Mouse (Mus musculus): ENCODE measurements around the gene Lpo. TPM values are rescaled to one million over a fixed set of nuclear protein-coding genes. Genes with fewer than 3 reads are reported as not detected.

Gene Lpo
- polyA plus RNA-seq, 1 experiment from 2014 or later, result 0.08 TPM

GRCm38 (mm10) chr11:87816707-87817442, 11.2 kb downstream of the Lpo start:
- peak overlapping the region; percentile 67 for H3K4me2 ChIP-seq (ENCODE audit: low read length)
- H3K4me3 ChIP-seq (ENCODE audit: low read depth, low read length), result peak overlapping the region; percentile 31
- no peak overlapping the region for H3K9ac ChIP-seq (ENCODE audit: low read length)
- no peak overlapping the region for H3K27ac ChIP-seq (ENCODE audit: low read depth)
- H3K9me3 ChIP-seq (ENCODE audit: control insufficient read depth, low read length), result no peaks in the 10 kb centered on the region
- ATAC-seq (replicated peaks; ENCODE audit: low FRiP score, low TSS enrichment, low read depth) (no peak), DNase-seq (ENCODE audit: low spot score) (peak; percentile 78)
- H3K4me1 ChIP-seq (replicated peaks; ENCODE audit: control insufficient read depth, insufficient read depth, low read length), result no peaks in the 10 kb centered on the region
- 4% methylated on average over 31 of the region's 31 CpGs for WGBS
- 0 out of 2 replicates have a peak, but pooled peaks cover 4% of the 10 kb centered on the region for H3K27me3 ChIP-seq (replicated peaks; ENCODE audit: control insufficient read depth, insufficient read depth, low read length)
- no peaks in the 10 kb centered on the region for H3K36me3 ChIP-seq (ENCODE audit: control insufficient read depth, insufficient read depth, low read length)

GRCm38 (mm10) chr11:87814831-87815230, 13.3 kb downstream of the Lpo start:
- no peak overlapping the region for H3K9ac ChIP-seq (ENCODE audit: low read length)
- H3K4me1 ChIP-seq (replicated peaks; ENCODE audit: control insufficient read depth, insufficient read depth, low read length), result no peaks in the 10 kb centered on the region
- no peak for DNase-seq (ENCODE audit: low spot score)
- ATAC-seq (replicated peaks; ENCODE audit: low FRiP score, low TSS enrichment, low read depth), result no peak
- no peak overlapping the region for H3K4me3 ChIP-seq (ENCODE audit: low read depth, low read length)
- no peak overlapping the region for H3K27ac ChIP-seq (ENCODE audit: low read depth)
- H3K36me3 ChIP-seq (ENCODE audit: control insufficient read depth, insufficient read depth, low read length), result no peaks in the 10 kb centered on the region
- 80% methylated on average over 8 of the region's 8 CpGs for WGBS
- H3K9me3 ChIP-seq (ENCODE audit: control insufficient read depth, low read length), result no peaks in the 10 kb centered on the region
- 0 out of 2 replicates have a peak, but pooled peaks cover 4% of the 10 kb centered on the region for H3K27me3 ChIP-seq (replicated peaks; ENCODE audit: control insufficient read depth, insufficient read depth, low read length)
- H3K4me2 ChIP-seq (ENCODE audit: low read length), result no peak overlapping the region

GRCm38 (mm10) chr11:87811396-87811795, 16.7 kb downstream of the Lpo start:
- H3K27ac ChIP-seq (ENCODE audit: low read depth), result no peak overlapping the region
- ATAC-seq (replicated peaks; ENCODE audit: low FRiP score, low TSS enrichment, low read depth) (no peak), DNase-seq (ENCODE audit: low spot score) (no peak)
- no peak overlapping the region for H3K4me3 ChIP-seq (ENCODE audit: low read depth, low read length)
- H3K4me1 ChIP-seq (replicated peaks; ENCODE audit: control insufficient read depth, insufficient read depth, low read length), result no peaks in the 10 kb centered on the region
- no peaks in the 10 kb centered on the region for H3K36me3 ChIP-seq (ENCODE audit: control insufficient read depth, insufficient read depth, low read length)
- WGBS, result 37% methylated on average over 4 of the region's 4 CpGs
- H3K4me2 ChIP-seq (ENCODE audit: low read length), result no peak overlapping the region
- H3K9me3 ChIP-seq (ENCODE audit: control insufficient read depth, low read length), result no peaks in the 10 kb centered on the region
- no peaks in the 10 kb centered on the region for H3K27me3 ChIP-seq (replicated peaks; ENCODE audit: control insufficient read depth, insufficient read depth, low read length)
- H3K9ac ChIP-seq (ENCODE audit: low read length), result no peak overlapping the region

GRCm38 (mm10) chr11:87808236-87808635, 19.9 kb downstream of the Lpo start:
- no peak overlapping the region for H3K27ac ChIP-seq (ENCODE audit: low read depth)
- no peaks in the 10 kb centered on the region for H3K36me3 ChIP-seq (ENCODE audit: control insufficient read depth, insufficient read depth, low read length)
- H3K4me2 ChIP-seq (ENCODE audit: low read length), result no peak overlapping the region
- H3K9ac ChIP-seq (ENCODE audit: low read length), result no peak overlapping the region
- no peak overlapping the region for H3K4me3 ChIP-seq (ENCODE audit: low read depth, low read length)
- DNase-seq (ENCODE audit: low spot score), result no peak
- 80% methylated on average over 7 of the region's 7 CpGs for WGBS
- no peaks in the 10 kb centered on the region for H3K9me3 ChIP-seq (ENCODE audit: control insufficient read depth, low read length)
- H3K27me3 ChIP-seq (replicated peaks; ENCODE audit: control insufficient read depth, insufficient read depth, low read length), result no peaks in the 10 kb centered on the region
- no peaks in the 10 kb centered on the region for H3K4me1 ChIP-seq (replicated peaks; ENCODE audit: control insufficient read depth, insufficient read depth, low read length)
- ATAC-seq (replicated peaks; ENCODE audit: low FRiP score, low TSS enrichment, low read depth), result no peak

DNA sequence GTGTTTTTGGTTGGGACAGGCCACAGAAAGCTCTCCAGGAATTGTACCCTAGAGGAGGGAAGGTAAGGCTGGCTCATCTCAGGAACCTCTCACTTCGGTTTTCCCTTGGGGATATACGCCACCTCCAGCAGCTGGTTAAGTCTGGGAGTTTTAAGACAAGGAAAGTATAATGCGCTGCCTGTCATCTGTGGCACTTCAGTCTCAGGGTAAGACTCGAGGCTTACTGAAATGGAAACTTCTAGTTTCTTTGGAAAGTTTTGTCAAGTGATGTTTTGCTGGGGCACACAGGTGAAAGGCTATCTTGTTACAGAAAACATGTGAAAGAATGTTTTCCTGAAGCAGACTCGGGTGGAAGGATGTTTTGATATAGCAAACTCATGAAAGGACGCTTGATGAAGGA, 20.7 kb downstream of the Lpo start:
- Histone ChIP-seq H3K4me3 (ENCODE audit: low read depth, low read length) (no peak overlapping the region), H3K9ac (ENCODE audit: low read length) (no peak overlapping the region), H3K27me3 (replicated peaks; ENCODE audit: control insufficient read depth, insufficient read depth, low read length) (no peaks in the 10 kb centered on the region), H3K27ac (ENCODE audit: low read depth) (no peak overlapping the region), H3K9me3 (ENCODE audit: control insufficient read depth, low read length) (no peaks in the 10 kb centered on the region), H3K36me3 (ENCODE audit: control insufficient read depth, insufficient read depth, low read length) (no peaks in the 10 kb centered on the region), H3K4me2 (ENCODE audit: low read length) (no peak overlapping the region), H3K4me1 (replicated peaks; ENCODE audit: control insufficient read depth, insufficient read depth, low read length) (no peaks in the 10 kb centered on the region)
- 87% methylated on average over 6 of the region's 6 CpGs for WGBS
- ATAC-seq (replicated peaks; ENCODE audit: low FRiP score, low TSS enrichment, low read depth), result no peak
- DNase-seq (ENCODE audit: low spot score), result no peak

DNA sequence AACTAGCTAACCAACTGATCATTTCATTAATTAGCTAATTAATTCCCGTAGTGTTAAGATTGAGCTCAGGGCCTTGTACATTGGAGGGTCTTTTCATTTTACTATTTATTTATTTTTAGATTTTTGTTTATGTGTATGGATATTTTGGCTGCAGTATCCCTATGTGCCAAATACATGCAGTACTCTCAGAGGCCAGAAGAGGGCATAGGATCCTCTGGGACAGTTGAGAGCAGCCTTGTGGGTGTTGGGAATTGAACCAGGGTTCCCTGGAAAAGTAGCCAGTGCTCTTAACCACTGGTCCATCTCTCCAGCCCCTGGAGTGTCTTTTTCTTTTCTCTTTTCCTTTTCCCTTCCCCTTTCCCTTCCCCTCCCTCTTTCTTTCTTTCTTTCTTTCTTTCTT, 22.6 kb downstream of the Lpo start:
- H3K27ac ChIP-seq (ENCODE audit: low read depth), result no peak overlapping the region
- 60% methylated on average over 1 of the region's 1 CpGs for WGBS
- no peak overlapping the region for H3K9ac ChIP-seq (ENCODE audit: low read length)
- no peak overlapping the region for H3K4me3 ChIP-seq (ENCODE audit: low read depth, low read length)
- ATAC-seq (replicated peaks; ENCODE audit: low FRiP score, low TSS enrichment, low read depth), result no peak
- no peaks in the 10 kb centered on the region for H3K9me3 ChIP-seq (ENCODE audit: control insufficient read depth, low read length)
- no peak overlapping the region for H3K4me2 ChIP-seq (ENCODE audit: low read length)
- no peaks in the 10 kb centered on the region for H3K36me3 ChIP-seq (ENCODE audit: control insufficient read depth, insufficient read depth, low read length)
- H3K4me1 ChIP-seq (replicated peaks; ENCODE audit: control insufficient read depth, insufficient read depth, low read length), result no peaks in the 10 kb centered on the region
- DNase-seq (ENCODE audit: low spot score), result no peak
- no peaks in the 10 kb centered on the region for H3K27me3 ChIP-seq (replicated peaks; ENCODE audit: control insufficient read depth, insufficient read depth, low read length)

DNA sequence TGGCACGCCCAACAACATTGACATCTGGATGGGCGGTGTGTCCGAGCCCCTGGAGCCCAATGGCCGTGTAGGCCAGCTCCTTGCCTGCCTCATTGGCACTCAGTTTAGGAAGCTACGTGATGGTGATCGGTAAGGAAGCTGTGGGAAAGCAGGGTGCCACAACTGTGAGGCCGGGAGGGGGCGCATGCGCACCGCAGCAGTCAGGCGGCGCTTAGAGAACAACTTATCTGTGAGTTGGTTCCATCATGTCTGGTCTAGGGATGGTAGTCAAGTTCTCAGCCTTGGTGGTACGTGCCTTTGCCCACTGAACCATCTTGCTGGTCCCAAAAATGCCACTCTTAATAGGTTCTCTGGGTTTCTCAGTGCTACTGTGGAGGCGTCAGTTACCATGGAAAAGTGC, 25.5 kb downstream of the Lpo start:
- Histone ChIP-seq H3K9ac (ENCODE audit: low read length) (no peak overlapping the region), H3K4me3 (ENCODE audit: low read depth, low read length) (no peak overlapping the region), H3K36me3 (ENCODE audit: control insufficient read depth, insufficient read depth, low read length) (no peaks in the 10 kb centered on the region), H3K4me1 (replicated peaks; ENCODE audit: control insufficient read depth, insufficient read depth, low read length) (no peaks in the 10 kb centered on the region), H3K4me2 (ENCODE audit: low read length) (no peak overlapping the region), H3K9me3 (ENCODE audit: control insufficient read depth, low read length) (no peaks in the 10 kb centered on the region), H3K27ac (ENCODE audit: low read depth) (no peak overlapping the region), H3K27me3 (replicated peaks; ENCODE audit: control insufficient read depth, insufficient read depth, low read length) (no peaks in the 10 kb centered on the region)
- 51% methylated on average over 14 of the region's 14 CpGs for WGBS
- no peak for ATAC-seq (replicated peaks; ENCODE audit: low FRiP score, low TSS enrichment, low read depth)
- no peak for DNase-seq (ENCODE audit: low spot score)

DNA sequence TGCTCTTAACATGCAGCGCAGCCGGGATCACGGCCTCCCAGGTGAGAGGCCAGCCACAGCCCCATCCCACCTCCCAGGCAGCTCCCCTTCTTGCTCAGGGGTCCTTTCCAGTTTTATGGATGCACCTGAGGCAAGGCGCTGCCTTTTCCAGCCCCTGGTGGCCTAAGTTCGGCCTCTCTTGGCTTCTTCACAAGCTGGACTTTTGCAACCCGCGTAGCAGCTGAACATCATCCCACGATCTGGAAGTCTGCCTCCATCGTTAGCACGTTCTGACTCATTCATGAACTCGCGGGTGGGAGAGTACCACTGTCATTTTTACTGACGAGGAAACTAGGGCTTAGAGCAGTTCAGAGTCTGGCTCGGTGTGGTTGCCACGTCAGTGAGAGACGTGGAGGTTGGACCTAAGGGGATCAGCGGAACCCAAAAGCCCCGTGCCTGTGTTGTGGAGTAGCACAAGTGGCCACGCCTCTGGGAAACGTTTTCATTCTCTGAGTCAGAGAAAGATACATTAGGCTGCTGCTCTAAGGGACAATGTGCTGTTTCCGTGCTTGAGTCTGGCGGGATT, 26.3 kb downstream of the Lpo start:
- H3K4me1 ChIP-seq (replicated peaks; ENCODE audit: control insufficient read depth, insufficient read depth, low read length), result no peaks in the 10 kb centered on the region
- no peak overlapping the region for H3K4me3 ChIP-seq (ENCODE audit: low read depth, low read length)
- H3K4me2 ChIP-seq (ENCODE audit: low read length), result no peak overlapping the region
- no peaks in the 10 kb centered on the region for H3K27me3 ChIP-seq (replicated peaks; ENCODE audit: control insufficient read depth, insufficient read depth, low read length)
- WGBS, result 82% methylated on average over 22 of the region's 22 CpGs
- no peaks in the 10 kb centered on the region for H3K9me3 ChIP-seq (ENCODE audit: control insufficient read depth, low read length)
- H3K36me3 ChIP-seq (ENCODE audit: control insufficient read depth, insufficient read depth, low read length), result no peaks in the 10 kb centered on the region
- no peak overlapping the region for H3K9ac ChIP-seq (ENCODE audit: low read length)
- no peak for ATAC-seq (replicated peaks; ENCODE audit: low FRiP score, low TSS enrichment, low read depth)
- no peak overlapping the region for H3K27ac ChIP-seq (ENCODE audit: low read depth)
- DNase-seq (ENCODE audit: low spot score), result no peak

DNA sequence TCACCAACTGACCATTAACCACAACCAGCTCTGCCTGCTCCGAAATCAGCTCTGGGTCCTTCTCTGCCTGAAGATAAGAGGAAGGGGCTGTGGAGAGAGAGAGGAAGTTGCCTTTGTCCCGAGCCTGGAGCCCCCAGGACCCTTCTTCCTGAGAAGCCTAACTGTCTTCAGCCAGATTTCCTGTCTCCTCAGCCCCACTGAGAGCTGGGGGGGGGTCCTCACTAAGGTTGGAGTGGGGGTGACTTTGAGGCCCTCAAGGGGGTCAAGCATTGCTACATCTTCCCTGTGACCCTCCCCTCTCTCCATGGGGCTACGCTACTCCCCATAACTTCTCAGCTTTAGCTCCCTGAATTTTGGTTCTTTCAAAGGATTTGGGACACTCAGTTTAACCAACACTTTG, 34.6 kb downstream of the Lpo start, which contains the start of gene Mpo:
Gene Mpo, plus strand, starts transcription at position 122 of the 400 bp plus-strand sequence.
- 73% methylated on average over 3 of the region's 3 CpGs for WGBS
- no peak for DNase-seq (ENCODE audit: low spot score)

More for the DNA sequence above, 34.6 kb downstream of the Lpo start, which contains the start of gene Mpo:
- Histone ChIP-seq H3K9me3 (ENCODE audit: control insufficient read depth, low read length) (no peaks in the 10 kb centered on the region), H3K27ac (ENCODE audit: low read depth) (no peak within 1 kb of the TSS), H3K9ac (ENCODE audit: low read length) (no peak within 1 kb of the TSS), H3K27me3 (replicated peaks; ENCODE audit: control insufficient read depth, insufficient read depth, low read length) (no peaks in the 10 kb centered on the region), H3K4me2 (ENCODE audit: low read length) (no peak within 1 kb of the TSS), H3K4me3 (ENCODE audit: low read depth, low read length) (no peak within 1 kb of the TSS), H3K36me3 (ENCODE audit: control insufficient read depth, insufficient read depth, low read length) (no peaks in the 10 kb centered on the region), H3K4me1 (replicated peaks; ENCODE audit: control insufficient read depth, insufficient read depth, low read length) (peaks cover 4% of the 10 kb centered on the region; the same call in 1 of the 2 replicates)
- ATAC-seq (replicated peaks; ENCODE audit: low FRiP score, low TSS enrichment, low read depth), result no peak
